Comparison of ENCODE assay signal across 16 mouse cellular contexts in the genomic region with DNA sequence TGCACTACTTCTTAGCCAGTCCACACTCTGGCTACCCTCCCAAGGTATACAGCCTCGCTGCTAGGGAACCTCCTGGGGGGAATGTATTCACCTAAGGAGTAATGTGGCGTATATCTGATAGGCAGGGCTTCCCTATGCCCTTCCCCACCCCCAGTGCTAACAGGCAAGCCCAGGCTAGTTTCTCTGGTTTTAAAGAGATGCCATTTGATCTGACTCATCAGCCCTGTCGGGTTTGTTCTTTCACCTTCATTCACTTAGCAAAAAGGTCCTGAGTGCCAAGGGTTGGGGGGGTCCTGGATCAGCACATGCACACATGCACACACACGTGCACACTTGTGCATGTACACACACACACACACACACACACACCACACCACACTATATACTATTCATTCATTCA. TPM values are rescaled to one million over a fixed set of nuclear protein-coding genes. Genes with fewer than 3 reads are reported as not detected.
A peak's percentile ranks its signal among the peaks of the same experiment; 100 is the strongest.
DNase-seq lines count a peak whose midpoint lies in the region; ATAC-seq and TF ChIP-seq lines count a peak whose summit lies in the region.
"Had no signal": no experiment of that assay in that cellular context is flagged by ENCODE, and none has a peak within 500 bp of the region (broad histone marks: within the 10 kb centered on the region; RNA-seq: fewer than 3 reads in every experiment).

No protein-coding gene starts in this region.

- no peaks in the 10 kb centered on the region for H3K79me2 ChIP-seq in myocyte (ENCODE audit: control insufficient read depth, insufficient read depth)

- peak; percentile 20; the same call in 1 of the 2 replicates for ATAC-seq in lung, postnatal 0 days
- ATAC-seq in kidney, embryonic 15.5 days (replicated peaks; ENCODE audit: low FRiP score): no peak

- no peaks in the 10 kb centered on the region for H3K9me3 ChIP-seq in lung, postnatal 0 days (ENCODE audit: low read length)
- no peaks in the 10 kb centered on the region for H3K9me3 ChIP-seq in kidney, embryonic 15.5 days (replicated peaks)
- H3K9me3 ChIP-seq: liver, embryonic 15.5 days; megakaryocyte, embryonic 14.5 days had no signal

- H3K27me3 ChIP-seq in lung, postnatal 0 days (replicated peaks; ENCODE audit: insufficient read depth, low read length): no peaks in the 10 kb centered on the region
- H3K27me3 ChIP-seq in myocyte (ENCODE audit: control insufficient read depth, insufficient read depth, insufficient read length): no peaks in the 10 kb centered on the region
- H3K27me3 ChIP-seq in kidney, embryonic 15.5 days: no peaks in the 10 kb centered on the region
- H3K27me3 ChIP-seq: liver, embryonic 15.5 days; megakaryocyte, embryonic 14.5 days had no signal

- 46% methylated on average over 4 of the region's 4 CpGs for WGBS in lung, postnatal 0 days
- WGBS in lung, adult 2 months: 72% methylated on average over 4 of the region's 4 CpGs
- WGBS in kidney, embryonic 15.5 days: 65% methylated on average over 4 of the region's 4 CpGs

- H3K4me2 ChIP-seq in lung, postnatal 0 days (replicated peaks; ENCODE audit: low read depth, low read length): no peak overlapping the region
- H3K4me2 ChIP-seq in myocyte (ENCODE audit: low read depth): peak overlapping the region; percentile 64
- no peak overlapping the region for H3K4me2 ChIP-seq in kidney, embryonic 15.5 days
- H3K4me2 ChIP-seq: liver, embryonic 15.5 days had no signal

- no peaks in the 10 kb centered on the region; the same call in 1 of the 2 replicates for H3K4me1 ChIP-seq in lung, postnatal 0 days (ENCODE audit: insufficient read depth, low read depth, low read length)
- peaks cover 2% of the 10 kb centered on the region; the same call in 1 of the 2 replicates for H3K4me1 ChIP-seq in lung, adult 2 months (ENCODE audit: control insufficient read depth, insufficient read depth, low read length)
- peaks cover 40% of the 10 kb centered on the region for H3K4me1 ChIP-seq in kidney, embryonic 15.5 days

- TF ChIP-seq EP300 in lung, postnatal 0 days (IDR thresholded peaks at IDR 0.05): no peak

- no peak overlapping the region for H3K9ac ChIP-seq in lung, postnatal 0 days (replicated peaks; ENCODE audit: low read depth)
- no peak overlapping the region for H3K9ac ChIP-seq in kidney, embryonic 15.5 days
- H3K9ac ChIP-seq: liver, embryonic 15.5 days had no signal

- H3K36me3 ChIP-seq in lung, postnatal 0 days (ENCODE audit: insufficient read depth, low read length): no peaks in the 10 kb centered on the region
- H3K36me3 ChIP-seq in myocyte (ENCODE audit: control insufficient read depth, insufficient read depth): no peaks in the 10 kb centered on the region
- no peaks in the 10 kb centered on the region for H3K36me3 ChIP-seq in kidney, embryonic 15.5 days
- H3K36me3 ChIP-seq: liver, embryonic 15.5 days had no signal

- no peak for TF ChIP-seq POLR2A in lung, adult 2 months (IDR thresholded peaks at IDR 0.05; ENCODE audit: borderline replicate concordance, extremely low read depth, low read depth, low read length)
- TF ChIP-seq POLR2A in myocyte (IDR thresholded peaks at IDR 0.05; ENCODE audit: insufficient read length, low read depth): no peak

- H3K4me3 ChIP-seq in lung, postnatal 0 days (ENCODE audit: low read depth, low read length): no peak overlapping the region
- H3K4me3 ChIP-seq in lung, adult 2 months (replicated peaks; ENCODE audit: extremely low read depth, low read depth, low read length): no peak overlapping the region
- no peak overlapping the region for H3K4me3 ChIP-seq in myocyte
- H3K4me3 ChIP-seq in kidney, embryonic 15.5 days (replicated peaks): no peak overlapping the region
- H3K4me3 ChIP-seq: liver, embryonic 15.5 days; megakaryocyte, embryonic 14.5 days had no signal

- no peak overlapping the region for H3ac ChIP-seq in myocyte (ENCODE audit: control insufficient read depth, insufficient read length)

- TF ChIP-seq CTCF in lung, postnatal 0 days (IDR thresholded peaks at IDR 0.05): no peak
- TF ChIP-seq CTCF in lung, adult 2 months (IDR thresholded peaks at IDR 0.05; ENCODE audit: insufficient read depth, low read length): no peak

- no peak overlapping the region; the same call in 1 of the 2 replicates for H3K27ac ChIP-seq in lung, postnatal 0 days (ENCODE audit: low read length)
- no peak overlapping the region for H3K27ac ChIP-seq in kidney, embryonic 15.5 days
- H3K27ac ChIP-seq: liver, embryonic 15.5 days had no signal

- DNase-seq in embryo, embryonic 11 days: peak; percentile 4
- no peak for DNase-seq in embryo, embryonic 10.5 days (ENCODE audit: low spot score)
- DNase-seq in lung, postnatal 0 days (ENCODE audit: low spot score): peak; percentile 25
- no peak for DNase-seq in lung, adult 2 months
- peak; percentile 75 for DNase-seq in NIH3T3 (ENCODE audit: low read depth)
- no peak for DNase-seq in cerebellum, adult 9-10 months
- DNase-seq: adrenal gland, adult 8-10 months; cerebellum, postnatal 25 days; heart, adult 11 months; heart, postnatal 10 days; right cerebral cortex, postnatal 25 days; thymus, postnatal 36 days had no signal

TF ChIP-seq in myocyte, 11 proteins besides CTCF, POLR2A, EP300 and RAD21:
- TF ChIP-seq TCF12 (IDR thresholded peaks at IDR 0.05; ENCODE audit: insufficient read depth, poor library complexity, severe bottlenecking): peak; percentile 10
- TF ChIP-seq CEBPB (IDR thresholded peaks at IDR 0.05; ENCODE audit: insufficient read depth, poor library complexity, severe bottlenecking): no peak

RNA-seq across cellular contexts. Expression of a gene that starts 12.0 kb away (rescaled TPM):
- polyA plus RNA-seq in lung, postnatal 0 days (2015; fragmentation: Nextera tagmentation; extraction: Ambion mirVana): 25.9 and 29.2 TPM in 2 replicates
- polyA plus RNA-seq in lung, adult 2 months (2012; rRNA removed): 30.8 and 36.1 TPM in 2 replicates
- 16.2 TPM for polyA plus RNA-seq in myocyte (2012; fragmentation: generic; extraction: Trizol)
- 25.8 and 30.3 TPM in 2 replicates for polyA plus RNA-seq in kidney, embryonic 15.5 days (2015; fragmentation: Nextera tagmentation; extraction: Ambion mirVana)

RNA-seq across cellular contexts. Expression of a gene that starts 39.9 kb away (rescaled TPM):
- polyA plus RNA-seq in lung, postnatal 0 days (2015; fragmentation: Nextera tagmentation; extraction: Ambion mirVana): 3.5 and 4.0 TPM in 2 replicates
- polyA plus RNA-seq in lung, adult 2 months (2012; rRNA removed): 10.9 and 12.0 TPM in 2 replicates
- 23.6 TPM for polyA plus RNA-seq in myocyte (2012; fragmentation: generic; extraction: Trizol)
- polyA plus RNA-seq in kidney, embryonic 15.5 days (2015; fragmentation: Nextera tagmentation; extraction: Ambion mirVana): 15.1 and 15.9 TPM in 2 replicates

Comparison
In these comparisons a context has a peak if more than half of its experiments do, and no peak if none do; other contexts are left out.
1. DNase-seq: peak in embryo, embryonic 11 days (single experiment), lung, postnatal 0 days (single experiment) and NIH3T3 (single experiment); none in embryo, embryonic 10.5 days (single experiment), lung, adult 2 months (single experiment) and cerebellum, adult 9-10 months (single experiment).